Mouse (Mus musculus) inflammation-experienced regulatory T-cells, adult 6 months (primary cell): Measurements from ENCODE around the gene Olfr109. TPM values are rescaled to one million over a fixed set of nuclear protein-coding genes. Genes with fewer than 3 reads are reported as not detected.

Source experiments
- ATAC-seq: one replicate; pipeline ENCODE4 v1.8.0; 2017
- polyA plus RNA-seq, 3 experiments: library from polyadenylated mRNA; unstranded; fragments of 100-300 nt; shearing (Covaris generic); gene quantifications; one replicate each; pipeline ENCODE4 v1.2.1; 2017

Gene Olfr109
- not detected for polyA plus RNA-seq

- ATAC-seq = no peak
Observed at GRCm38 (mm10) chr17:37458616-37459015, at the start of gene Olfr109. Gene Olfr109 (plus strand): TSS chr17:37458916.

GRCm38 (mm10) chr17:37413380-37413779 lies 45.3 kb upstream of the Olfr109 start:
- ATAC-seq = no peak

GRCm38 (mm10) chr17:37445180-37445579 lies 13.5 kb upstream of the Olfr109 start, which contains the start of gene Olfr108:
Gene Olfr108 (plus strand): TSS chr17:37445480.
- ATAC-seq = no peak

GRCm38 (mm10) chr17:37483452-37483851 lies 24.7 kb downstream of the Olfr109 start, which contains the start of gene H2-M2:
Gene H2-M2 (minus strand): TSS chr17:37483552.
- no peak for ATAC-seq

GRCm38 (mm10) chr17:37491930-37492518 lies 33.3 kb downstream of the Olfr109 start, which contains the start of gene Olfr110:
Gene Olfr110 (plus strand): TSS chr17:37492468.
- no peak for ATAC-seq

GRCm38 (mm10) chr17:37507730-37508129 lies 49.0 kb downstream of the Olfr109 start, which contains the start of gene Olfr111:
Gene Olfr111 (plus strand): TSS chr17:37508030.
- ATAC-seq = no peak

Other genes with a start within 250 kb of the Olfr109 start
- not detected for gene Olfr95, start 245.8 kb upstream of the Olfr109 start, polyA plus RNA-seq
- gene Olfr96, start 238.8 kb upstream of the Olfr109 start, polyA plus RNA-seq = not detected
- gene Olfr97, start 221.6 kb upstream of the Olfr109 start, polyA plus RNA-seq = not detected
- gene Olfr98, start 195.2 kb upstream of the Olfr109 start, polyA plus RNA-seq = 1 to 10 TPM in 1 of 3 experiments, under 1 TPM in 2; 0.78 to 5.2 (median 0.99) TPM
- 100 to 1,000 TPM; 125 to 156 (median 125) TPM for gene H2-M3, start 188.7 kb upstream of the Olfr109 start, polyA plus RNA-seq
- 1 to 10 TPM; 2.7 to 7.2 (median 5.0) TPM for gene Olfr99, start 175.5 kb upstream of the Olfr109 start, polyA plus RNA-seq
- under 1 TPM in 2 of 3 experiments, not detected in 1; 0.13 to 0.45 TPM for gene Olfr101, start 154.6 kb upstream of the Olfr109 start, polyA plus RNA-seq
- under 1 TPM in 2 of 3 experiments, not detected in 1; 0.13 to 0.20 TPM for gene Olfr102, start 141.9 kb upstream of the Olfr109 start, polyA plus RNA-seq
- not detected for gene Olfr103, start 119.2 kb upstream of the Olfr109 start, polyA plus RNA-seq
- gene Olfr104-ps, start 99.3 kb upstream of the Olfr109 start, polyA plus RNA-seq = not detected
- not detected for gene Olfr105-ps, start 79.9 kb upstream of the Olfr109 start, polyA plus RNA-seq
- gene Olfr106-ps, start 68.5 kb upstream of the Olfr109 start, polyA plus RNA-seq = not detected
- gene Olfr107, start 59.7 kb upstream of the Olfr109 start, polyA plus RNA-seq = under 1 TPM in 1 of 3 experiments, not detected in 2; 0.17 TPM
- not detected for gene Olfr108, start 13.4 kb upstream of the Olfr109 start, polyA plus RNA-seq
- under 1 TPM in 2 of 3 experiments, not detected in 1; 0.38 to 0.47 TPM for gene H2-M2, start 24.6 kb downstream of the Olfr109 start, polyA plus RNA-seq
- gene Olfr110, start 33.6 kb downstream of the Olfr109 start, polyA plus RNA-seq = not detected
- not detected for gene Olfr111, start 49.1 kb downstream of the Olfr109 start, polyA plus RNA-seq
- gene Olfr112, start 110.5 kb downstream of the Olfr109 start, polyA plus RNA-seq = not detected
- gene Olfr113, start 118.7 kb downstream of the Olfr109 start, polyA plus RNA-seq = not detected
- not detected for gene Olfr114, start 133.8 kb downstream of the Olfr109 start, polyA plus RNA-seq
- not detected for gene Olfr115, start 168.2 kb downstream of the Olfr109 start, polyA plus RNA-seq
- not detected for gene Olfr116, start 168.3 kb downstream of the Olfr109 start, polyA plus RNA-seq
- gene Olfr117, start 204.9 kb downstream of the Olfr109 start, polyA plus RNA-seq = not detected
- gene Olfr118, start 208.1 kb downstream of the Olfr109 start, polyA plus RNA-seq = under 1 TPM in 1 of 3 experiments, not detected in 2; 0.60 TPM
- not detected for gene Olfr119, start 237.6 kb downstream of the Olfr109 start, polyA plus RNA-seq